Mouse (Mus musculus) lung, adult 2 months (tissue): ENCODE data around the gene Gm42906.

ENCODE experiments used
- CTCF ChIP-seq: fragments of 200-500 bp; IDR thresholded peaks from 2 replicates; pipeline ENCODE4 v1.5.1; 2011; ENCODE audit warnings: mild to moderate bottlenecking, low read length, control low read depth; ENCODE audit not compliant: insufficient read depth
- POLR2A ChIP-seq: fragments of 200-500 bp; IDR thresholded peaks from 2 replicates; pipeline ENCODE4 v1.6.1; 2011; ENCODE audit warnings: low read depth, mild to moderate bottlenecking, control low read depth, low read length, borderline replicate concordance; ENCODE audit errors: extremely low read depth

GRCm38 (mm10) chr5:151089201-151089600 lies 338.8 kb downstream of the Gm42906 start:
- TF ChIP-seq CTCF (no peak), POLR2A (no peak)
